Mouse (Mus musculus): ENCODE data around the gene Bhlhe23. TPM values are rescaled to one million over a fixed set of nuclear protein-coding genes. Genes with fewer than 3 reads are reported as not detected.
A peak's percentile ranks its signal among the peaks of the same experiment; 100 is the strongest.

The Bhlhe23 gene
- polyA plus RNA-seq, 1 experiment from 2014 or later = not detected

DNA sequence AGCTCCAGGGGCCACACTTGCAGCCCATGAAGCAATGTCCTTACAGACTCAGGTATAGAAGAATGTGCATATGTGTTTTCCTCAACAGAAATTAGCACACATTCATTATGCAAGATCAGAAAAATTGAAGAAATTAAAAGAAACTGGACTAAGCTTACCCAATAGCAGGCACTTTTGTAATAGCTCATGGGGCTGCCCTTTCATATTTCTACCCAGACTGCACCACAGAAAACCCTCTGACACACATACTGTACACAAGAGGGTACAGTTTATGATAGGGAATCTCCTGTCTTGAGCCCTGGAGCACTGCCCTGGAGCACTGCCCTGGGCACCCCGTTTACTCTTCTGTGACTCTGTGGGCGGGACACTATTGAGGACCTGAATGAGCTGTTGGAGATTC lies 38.7 kb downstream of the Bhlhe23 start:
- H3K4me1 ChIP-seq (ENCODE audit: control insufficient read depth, insufficient read depth, low read length) = no peaks in the 10 kb centered on the region
- H3K27ac ChIP-seq (ENCODE audit: low read depth, low read length) = no peak overlapping the region
- H3K4me2 ChIP-seq (replicated peaks; ENCODE audit: low read depth, low read length) = no peak overlapping the region
- H3K27me3 ChIP-seq (ENCODE audit: control insufficient read depth, insufficient read depth, low read length) = no peaks in the 10 kb centered on the region
- ATAC-seq (ENCODE audit: low FRiP score, low TSS enrichment) = no peak
- no peaks in the 10 kb centered on the region for H3K36me3 ChIP-seq (ENCODE audit: control insufficient read depth, insufficient read depth, low read length)
- no peak overlapping the region for H3K9ac ChIP-seq (ENCODE audit: low read depth, low read length)
- no peaks in the 10 kb centered on the region for H3K9me3 ChIP-seq (ENCODE audit: control insufficient read depth, low read length)
- no peak overlapping the region for H3K4me3 ChIP-seq (ENCODE audit: low read length)
- 75% methylated on average over 2 of the region's 2 CpGs for WGBS

DNA sequence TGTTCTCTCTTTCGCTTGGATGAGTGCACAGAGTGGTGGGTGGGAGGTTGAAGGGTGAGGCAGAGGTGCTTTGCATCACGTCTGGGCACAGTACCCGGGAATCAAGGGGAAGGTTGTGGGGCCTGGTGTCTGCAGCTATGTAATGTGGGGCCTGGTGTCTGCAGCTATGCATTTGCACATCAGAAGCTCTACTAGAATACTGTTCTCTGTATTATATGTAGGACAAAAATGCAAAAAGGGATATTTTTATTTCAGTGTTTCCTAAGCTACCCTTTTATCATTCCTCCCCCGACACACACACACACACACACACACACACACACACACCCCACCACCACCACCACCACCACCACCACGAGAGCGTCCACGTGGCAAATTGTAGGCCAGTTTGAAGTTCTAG lies 41.5 kb downstream of the Bhlhe23 start:
- Histone ChIP-seq H3K9ac (ENCODE audit: low read depth, low read length) (no peak overlapping the region), H3K4me2 (replicated peaks; ENCODE audit: low read depth, low read length) (no peak overlapping the region), H3K4me3 (ENCODE audit: low read length) (no peak overlapping the region), H3K9me3 (ENCODE audit: control insufficient read depth, low read length) (no peaks in the 10 kb centered on the region), H3K27ac (ENCODE audit: low read depth, low read length) (no peak overlapping the region), H3K36me3 (ENCODE audit: control insufficient read depth, insufficient read depth, low read length) (no peaks in the 10 kb centered on the region), H3K4me1 (ENCODE audit: control insufficient read depth, insufficient read depth, low read length) (no peaks in the 10 kb centered on the region), H3K27me3 (ENCODE audit: control insufficient read depth, insufficient read depth, low read length) (no peaks in the 10 kb centered on the region)
- no peak for ATAC-seq (ENCODE audit: low FRiP score, low TSS enrichment)
- 77% methylated on average over 7 of the region's 7 CpGs for WGBS

DNA sequence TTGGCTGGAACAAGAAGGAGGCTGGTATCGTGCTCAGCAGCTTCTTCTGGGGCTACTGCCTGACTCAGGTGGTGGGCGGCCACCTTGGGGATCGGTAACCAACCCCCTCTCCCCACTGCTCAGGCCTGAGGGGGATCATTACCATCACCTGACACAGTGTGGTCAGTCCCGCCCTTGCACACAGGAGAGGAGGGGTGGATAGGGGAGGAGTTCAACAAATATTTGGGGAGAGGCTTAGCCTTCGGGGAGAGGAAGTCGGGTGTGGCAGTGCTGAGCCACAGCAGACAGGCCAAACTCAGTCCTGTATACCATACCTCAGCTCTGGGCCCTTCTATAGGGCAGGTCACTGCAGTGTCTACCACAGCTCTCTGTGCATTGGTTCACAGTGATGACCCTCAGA lies 44.7 kb downstream of the Bhlhe23 start:
- WGBS = 57% methylated on average over 6 of the region's 6 CpGs
- Histone ChIP-seq H3K9me3 (ENCODE audit: control insufficient read depth, low read length) (no peaks in the 10 kb centered on the region), H3K9ac (ENCODE audit: low read depth, low read length) (no peak overlapping the region), H3K27me3 (ENCODE audit: control insufficient read depth, insufficient read depth, low read length) (no peaks in the 10 kb centered on the region), H3K4me3 (ENCODE audit: low read length) (no peak overlapping the region), H3K4me1 (ENCODE audit: control insufficient read depth, insufficient read depth, low read length) (no peaks in the 10 kb centered on the region), H3K27ac (ENCODE audit: low read depth, low read length) (no peak overlapping the region), H3K36me3 (ENCODE audit: control insufficient read depth, insufficient read depth, low read length) (no peaks in the 10 kb centered on the region), H3K4me2 (replicated peaks; ENCODE audit: low read depth, low read length) (no peak overlapping the region)
- no peak for ATAC-seq (ENCODE audit: low FRiP score, low TSS enrichment)

DNA sequence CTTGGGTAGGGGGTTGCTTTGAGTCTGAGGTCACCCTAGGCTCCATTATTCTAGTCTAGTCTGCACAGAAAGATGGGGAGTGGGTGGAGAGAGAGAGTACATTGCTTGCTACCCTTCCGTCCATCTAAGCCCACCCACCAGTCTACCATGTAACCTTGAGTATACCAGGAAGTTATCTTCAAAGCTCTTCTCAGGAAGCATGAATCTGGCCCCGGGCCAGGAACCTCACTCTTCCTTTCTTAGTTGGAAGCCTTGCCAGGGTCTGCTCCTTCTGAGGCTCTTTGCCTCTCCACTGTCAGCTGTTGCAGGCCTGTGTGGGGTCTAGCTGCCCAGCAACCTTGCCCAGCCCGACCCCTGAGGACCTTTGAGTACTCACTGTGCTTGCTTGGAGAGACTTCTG lies 45.7 kb downstream of the Bhlhe23 start:
- Histone ChIP-seq H3K4me1 (ENCODE audit: control insufficient read depth, insufficient read depth, low read length) (no peaks in the 10 kb centered on the region), H3K9ac (ENCODE audit: low read depth, low read length) (no peak overlapping the region), H3K36me3 (ENCODE audit: control insufficient read depth, insufficient read depth, low read length) (no peaks in the 10 kb centered on the region), H3K27me3 (ENCODE audit: control insufficient read depth, insufficient read depth, low read length) (no peaks in the 10 kb centered on the region), H3K9me3 (ENCODE audit: control insufficient read depth, low read length) (no peaks in the 10 kb centered on the region), H3K4me2 (replicated peaks; ENCODE audit: low read depth, low read length) (no peak overlapping the region), H3K4me3 (ENCODE audit: low read length) (no peak overlapping the region), H3K27ac (ENCODE audit: low read depth, low read length) (no peak overlapping the region)
- ATAC-seq (ENCODE audit: low FRiP score, low TSS enrichment) = no peak
- 72% methylated on average over 3 of the region's 3 CpGs for WGBS

DNA sequence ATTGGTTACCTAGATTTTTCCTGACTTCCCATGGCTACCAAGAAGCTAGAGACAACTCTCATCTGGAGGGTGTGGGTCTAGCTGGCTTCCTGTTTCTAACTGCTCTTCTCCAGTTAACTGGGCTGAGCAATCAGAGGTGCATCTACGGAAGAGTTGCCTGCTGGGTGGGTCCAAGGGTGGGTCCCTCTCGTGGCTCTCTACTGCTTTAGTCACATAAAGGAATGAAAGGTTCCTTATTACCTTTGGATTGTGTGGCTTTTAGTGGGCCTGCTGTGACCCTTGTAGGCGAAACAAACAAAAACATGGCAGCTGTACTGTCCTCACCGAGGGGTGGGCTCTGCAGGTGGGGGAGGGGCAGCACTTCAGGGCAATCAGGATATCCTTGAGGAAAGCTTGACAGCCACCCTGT lies 49.1 kb downstream of the Bhlhe23 start:
- Histone ChIP-seq H3K9ac (ENCODE audit: low read depth, low read length) (no peak overlapping the region), H3K27me3 (ENCODE audit: control insufficient read depth, insufficient read depth, low read length) (no peaks in the 10 kb centered on the region), H3K27ac (ENCODE audit: low read depth, low read length) (no peak overlapping the region), H3K4me1 (ENCODE audit: control insufficient read depth, insufficient read depth, low read length) (peaks cover 9% of the 10 kb centered on the region; the same call in 1 of the 2 replicates), H3K4me3 (ENCODE audit: low read length) (no peak overlapping the region), H3K4me2 (replicated peaks; ENCODE audit: low read depth, low read length) (no peak overlapping the region), H3K9me3 (ENCODE audit: control insufficient read depth, low read length) (no peaks in the 10 kb centered on the region), H3K36me3 (ENCODE audit: control insufficient read depth, insufficient read depth, low read length) (peaks cover 4% of the 10 kb centered on the region; the same call in 1 of the 2 replicates)
- WGBS = 44% methylated on average over 4 of the region's 4 CpGs
- ATAC-seq (ENCODE audit: low FRiP score, low TSS enrichment) = no peak

DNA sequence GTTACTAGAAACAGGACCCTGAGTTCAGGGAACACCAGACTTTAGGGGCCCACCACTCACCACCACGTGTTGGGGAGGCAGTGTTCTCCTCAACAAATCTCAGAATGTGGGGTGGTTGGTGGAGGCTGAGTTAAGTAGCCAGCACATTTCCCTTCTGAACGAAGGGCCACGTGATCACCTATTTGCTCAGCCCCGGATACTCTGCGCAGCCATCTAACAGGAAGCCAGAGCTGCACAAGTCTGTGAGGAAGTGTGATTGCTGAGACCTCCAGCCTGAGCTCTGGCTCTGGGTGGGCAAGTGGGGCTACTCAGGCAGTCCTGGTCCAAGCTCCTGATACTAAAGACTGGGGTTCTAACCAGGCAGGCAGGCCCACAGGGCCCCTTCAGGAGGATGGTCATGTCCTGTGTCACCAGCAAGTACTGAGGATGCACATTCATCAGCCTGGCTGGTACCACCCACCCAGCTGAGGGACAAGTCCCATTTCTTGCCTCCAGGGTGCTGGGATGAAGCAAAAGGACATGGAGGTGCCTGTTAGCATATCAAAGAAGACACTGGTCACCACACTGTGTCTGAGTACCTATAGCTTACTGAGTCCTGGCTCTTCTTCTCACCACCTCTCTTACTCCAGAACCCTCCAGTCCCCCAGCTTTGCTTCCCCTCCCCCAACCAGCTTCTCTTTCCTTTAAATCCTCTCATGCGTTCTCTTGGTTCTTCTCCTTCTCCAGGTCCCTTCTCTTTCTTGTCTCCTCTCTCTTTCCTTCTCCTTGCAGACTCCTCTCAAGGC lies 49.9 kb downstream of the Bhlhe23 start:
- peaks cover 11% of the 10 kb centered on the region for H3K36me3 ChIP-seq (ENCODE audit: control insufficient read depth, insufficient read depth, low read length)
- ATAC-seq (ENCODE audit: low FRiP score, low TSS enrichment) = no peak

DNA sequence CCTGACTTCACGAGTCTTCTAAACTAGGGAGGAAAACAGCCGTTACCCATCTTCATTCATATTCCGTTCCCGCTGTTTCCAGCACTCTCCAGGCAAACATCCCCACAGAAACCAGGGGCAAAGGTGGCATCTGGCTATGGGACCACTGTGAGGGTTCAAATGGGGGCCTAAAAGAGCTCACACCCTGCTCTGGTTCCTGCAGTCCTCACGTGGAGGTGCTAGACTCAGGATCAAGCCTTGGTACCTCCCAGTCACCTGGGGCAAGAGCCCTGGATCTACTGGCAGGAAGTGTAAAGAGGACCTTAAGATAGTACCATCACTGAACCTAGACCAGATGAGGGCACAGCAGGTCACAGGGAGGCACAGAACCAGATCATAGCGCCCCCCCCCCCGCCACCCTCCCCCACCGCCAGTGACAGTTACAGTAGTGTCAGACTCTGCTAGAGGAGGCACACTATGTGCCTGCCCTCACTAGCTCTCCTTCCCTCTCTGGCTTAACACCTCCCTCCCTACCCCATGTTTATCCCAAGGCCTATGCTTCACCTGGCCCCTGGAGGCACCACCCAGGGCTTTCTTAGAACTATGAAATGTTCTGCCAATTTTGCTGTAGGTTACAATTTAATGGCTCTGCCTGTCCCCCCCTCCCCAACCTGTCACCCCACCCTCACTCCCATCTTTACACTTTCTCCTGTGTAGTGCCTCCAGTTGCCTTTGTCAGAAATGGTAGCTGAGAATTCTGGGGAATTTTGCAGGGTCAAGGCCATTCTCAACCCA lies 50.7 kb downstream of the Bhlhe23 start:
- 30% methylated on average over 8 of the region's 8 CpGs for WGBS
- Histone ChIP-seq H3K9me3 (ENCODE audit: control insufficient read depth, low read length) (no peaks in the 10 kb centered on the region), H3K4me1 (ENCODE audit: control insufficient read depth, insufficient read depth, low read length) (peaks cover 9% of the 10 kb centered on the region; the same call in 1 of the 2 replicates), H3K4me3 (ENCODE audit: low read length) (no peak overlapping the region), H3K4me2 (replicated peaks; ENCODE audit: low read depth, low read length) (no peak overlapping the region), H3K36me3 (ENCODE audit: control insufficient read depth, insufficient read depth, low read length) (peaks cover 19% of the 10 kb centered on the region), H3K27me3 (ENCODE audit: control insufficient read depth, insufficient read depth, low read length) (no peaks in the 10 kb centered on the region), H3K9ac (ENCODE audit: low read depth, low read length) (no peak overlapping the region), H3K27ac (ENCODE audit: low read depth, low read length) (no peak overlapping the region)
- ATAC-seq (ENCODE audit: low FRiP score, low TSS enrichment) = no peak

More for the DNA sequence above, 49.9 kb downstream of the Bhlhe23 start:
- H3K4me2 ChIP-seq (replicated peaks; ENCODE audit: low read depth, low read length) = no peak overlapping the region
- no peaks in the 10 kb centered on the region for H3K27me3 ChIP-seq (ENCODE audit: control insufficient read depth, insufficient read depth, low read length)
- H3K9me3 ChIP-seq (ENCODE audit: control insufficient read depth, low read length) = no peaks in the 10 kb centered on the region
- H3K27ac ChIP-seq (ENCODE audit: low read depth, low read length) = no peak overlapping the region
- 72% methylated on average over 6 of the region's 6 CpGs for WGBS
- no peak overlapping the region for H3K9ac ChIP-seq (ENCODE audit: low read depth, low read length)
- peaks cover 9% of the 10 kb centered on the region; the same call in 1 of the 2 replicates for H3K4me1 ChIP-seq (ENCODE audit: control insufficient read depth, insufficient read depth, low read length)
- H3K4me3 ChIP-seq (ENCODE audit: low read length) = no peak overlapping the region

DNA sequence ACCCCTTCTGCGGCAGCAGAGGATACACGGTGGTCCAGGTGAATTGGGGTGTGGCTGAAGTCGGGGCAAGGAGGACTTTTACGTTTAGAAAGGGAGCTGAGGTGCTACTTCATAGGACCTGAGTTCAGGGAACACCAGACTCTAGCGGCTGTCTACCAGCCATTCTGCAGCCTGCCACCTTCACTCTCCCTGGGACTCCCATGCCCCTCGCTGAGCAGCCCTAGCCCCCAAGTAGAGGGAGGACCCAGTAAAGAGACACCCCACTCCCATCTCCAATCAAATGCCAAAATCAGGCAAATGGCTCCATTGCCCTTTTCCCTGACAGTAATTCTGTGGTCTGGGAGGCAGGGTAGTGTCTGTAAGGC lies 51.3 kb downstream of the Bhlhe23 start:
- peak; percentile 55; the same call in 1 of the 2 replicates for ATAC-seq (ENCODE audit: low FRiP score, low TSS enrichment)
- H3K27me3 ChIP-seq (ENCODE audit: control insufficient read depth, insufficient read depth, low read length) = no peaks in the 10 kb centered on the region
- H3K9ac ChIP-seq (ENCODE audit: low read depth, low read length) = no peak overlapping the region
- no peak overlapping the region for H3K27ac ChIP-seq (ENCODE audit: low read depth, low read length)
- peak overlapping the region; percentile 31 for H3K4me2 ChIP-seq (replicated peaks; ENCODE audit: low read depth, low read length)
- H3K9me3 ChIP-seq (ENCODE audit: control insufficient read depth, low read length) = no peaks in the 10 kb centered on the region
- peaks cover 25% of the 10 kb centered on the region for H3K36me3 ChIP-seq (ENCODE audit: control insufficient read depth, insufficient read depth, low read length)
- WGBS = 7% methylated on average over 6 of the region's 6 CpGs
- H3K4me1 ChIP-seq (ENCODE audit: control insufficient read depth, insufficient read depth, low read length) = peaks cover 9% of the 10 kb centered on the region; the same call in 1 of the 2 replicates
- 0 out of 2 replicates have a peak overlapping the region, but pooled peaks have one; percentile 3 for H3K4me3 ChIP-seq (ENCODE audit: low read length)

Data from kidney, embryonic 14.5 days (tissue).